Mouse (Mus musculus): Measurements from ENCODE around the gene Rnf39. TPM values are rescaled to one million over a fixed set of nuclear protein-coding genes. Genes with fewer than 3 reads are reported as not detected.

Gene Rnf39
- polyA plus RNA-seq, 1 experiment, result 4.7 TPM

GRCm38 (mm10) chr17:36931130-36931529, 11.6 kb upstream of the Rnf39 start:
- WGBS, result 85% methylated on average over 4 of the region's 4 CpGs
- DNase-seq (ENCODE audit: low read depth, low spot score), result no peak

- no peak for DNase-seq (ENCODE audit: low read depth, low spot score)
- WGBS, result 60% methylated on average over 2 of the region's 2 CpGs
Measured at GRCm38 (mm10) chr17:36931806-36932205, 10.9 kb upstream of the Rnf39 start.

GRCm38 (mm10) chr17:36938056-36938455, 4.7 kb upstream of the Rnf39 start:
- 42% methylated on average over 2 of the region's 2 CpGs for WGBS
- DNase-seq (ENCODE audit: low read depth, low spot score), result no peak

- no peak for DNase-seq (ENCODE audit: low read depth, low spot score)
- WGBS, result 17% methylated on average over 10 of the region's 10 CpGs
Measured at GRCm38 (mm10) chr17:36942391-36942790, 327 bp upstream of the Rnf39 start.

GRCm38 (mm10) chr17:36943691-36944090, 973 bp downstream of the Rnf39 start:
- no peak for DNase-seq (ENCODE audit: low read depth, low spot score)
- 41% methylated on average over 5 of the region's 5 CpGs for WGBS

- 27% methylated on average over 9 of the region's 9 CpGs for WGBS
- DNase-seq (ENCODE audit: low read depth, low spot score), result no peak
Measured at GRCm38 (mm10) chr17:36944121-36944775, 1.5 kb downstream of the Rnf39 start.

- whole genome bisulfite sequencing, result 4% methylated on average over 62 of the region's 62 CpGs
- no peak for DNase-seq (ENCODE audit: low read depth, low spot score)
Measured at GRCm38 (mm10) chr17:36947051-36947819, 4.5 kb downstream of the Rnf39 start.

- DNase-seq (ENCODE audit: low read depth, low spot score), result no peak
- 97% methylated on average over 1 of the region's 1 CpGs for WGBS
Measured at GRCm38 (mm10) chr17:36948286-36948685, 5.6 kb downstream of the Rnf39 start.

GRCm38 (mm10) chr17:36949265-36949664, 6.5 kb downstream of the Rnf39 start:
- DNase-seq (ENCODE audit: low read depth, low spot score), result no peak
- 97% methylated on average over 8 of the region's 8 CpGs for WGBS

- 1% methylated on average over 36 of the region's 36 CpGs for WGBS
- DNase-seq (ENCODE audit: low read depth, low spot score), result peak; percentile 99
Measured at GRCm38 (mm10) chr17:36950981-36951947, 8.5 kb downstream of the Rnf39 start, which contains the start of gene Ppp1r11. Gene Ppp1r11 (minus strand): TSS chr17:36951741.

- WGBS, result 91% methylated on average over 2 of the region's 2 CpGs
- no peak for DNase-seq (ENCODE audit: low read depth, low spot score)
Measured at GRCm38 (mm10) chr17:36952631-36953030, 9.9 kb downstream of the Rnf39 start.

- WGBS, result 82% methylated on average over 1 of the region's 1 CpGs
- no peak for DNase-seq (ENCODE audit: low read depth, low spot score)
Measured at GRCm38 (mm10) chr17:36953062-36953461, 10.3 kb downstream of the Rnf39 start.

- peak; percentile 94 for DNase-seq (ENCODE audit: low read depth, low spot score)
Measured at GRCm38 (mm10) chr17:36957999-36958743, 15.5 kb downstream of the Rnf39 start, which contains the start of the genes Znrd1 and Znrd1as. Gene Znrd1 (minus strand): TSS chr17:36958559. Gene Znrd1as (plus strand): TSS chr17:36958592.

GRCm38 (mm10) chr17:36958884-36959283, 16.2 kb downstream of the Rnf39 start:
- 11% methylated on average over 12 of the region's 12 CpGs for WGBS
- no peak for DNase-seq (ENCODE audit: low read depth, low spot score)

More at GRCm38 (mm10) chr17:36957999-36958743, 15.5 kb downstream of the Rnf39 start, which contains the start of the genes Znrd1 and Znrd1as:
- under 1% methylated on average over 46 of the region's 46 CpGs for WGBS

- DNase-seq (ENCODE audit: low read depth, low spot score), result no peak
Measured at GRCm38 (mm10) chr17:36961125-36961524, 18.4 kb downstream of the Rnf39 start.

GRCm38 (mm10) chr17:36966875-36967274, 24.2 kb downstream of the Rnf39 start:
- 72% methylated on average over 1 of the region's 1 CpGs for WGBS
- DNase-seq (ENCODE audit: low read depth, low spot score), result no peak

More at GRCm38 (mm10) chr17:36961125-36961524, 18.4 kb downstream of the Rnf39 start:
- 50% methylated on average over 1 of the region's 1 CpGs for WGBS

- DNase-seq (ENCODE audit: low read depth, low spot score), result no peak
- 65% methylated on average over 14 of the region's 14 CpGs for WGBS
Measured at GRCm38 (mm10) chr17:36970316-36970890, 27.7 kb downstream of the Rnf39 start.

- DNase-seq (ENCODE audit: low read depth, low spot score), result no peak
- 83% methylated on average over 6 of the region's 6 CpGs for WGBS
Measured at GRCm38 (mm10) chr17:36971172-36971850, 28.6 kb downstream of the Rnf39 start.
